Comparison of ENCODE assay signal across 9 mouse cellular contexts in the genomic region with DNA sequence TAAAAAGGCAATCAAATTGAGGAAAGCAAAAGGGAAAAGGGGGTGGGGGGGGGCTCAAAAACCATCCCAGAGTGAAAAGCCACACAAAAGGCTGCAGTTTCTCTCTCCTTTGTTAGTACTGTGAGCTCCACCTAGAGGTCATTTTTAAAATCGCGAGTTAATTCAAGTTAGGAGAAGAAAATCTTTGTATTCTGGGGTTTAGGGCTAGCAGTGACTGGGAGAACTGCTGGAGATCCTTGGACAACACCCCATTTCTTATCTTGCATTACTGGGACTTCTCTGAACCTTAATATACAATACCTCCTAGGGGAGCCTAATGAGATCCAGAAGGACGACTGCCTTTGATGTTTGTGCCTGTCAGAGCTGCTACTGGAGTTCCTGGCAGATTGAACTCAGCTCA.
DNase-seq lines count a peak whose midpoint lies in the region; ATAC-seq and TF ChIP-seq lines count a peak whose summit lies in the region.
"Had no signal": no experiment of that assay in that cellular context is flagged by ENCODE, and none has a peak within 500 bp of the region (broad histone marks: within the 10 kb centered on the region; RNA-seq: fewer than 3 reads in every experiment).

No protein-coding gene starts in this region.

- peak in 1 of 2 experiments; percentile 41 for DNase-seq in layer of hippocampus, adult 2 months (ENCODE audit: low spot score in 2 of 2)
- no peak for DNase-seq in layer of hippocampus, adult 9-11 months
- peak; percentile 20 for DNase-seq in ZHBTc4 (ENCODE audit: low read depth, low spot score)
- peak; percentile 34 for DNase-seq in embryo, embryonic 11.5 days (ENCODE audit: low read depth, low spot score)
- peak; percentile 22 for DNase-seq in limb, embryonic 14.5 days (ENCODE audit: low spot score)
- no peak for DNase-seq in adrenal gland, postnatal 10 days
- DNase-seq in testis, postnatal 14 days (ENCODE audit: low spot score) = no peak
- no peak for DNase-seq in urinary bladder, postnatal 25 days (ENCODE audit: low spot score)

- no peak overlapping the region for H3K4me2 ChIP-seq in limb, embryonic 14.5 days (replicated peaks; ENCODE audit: low read depth, low read length, severe bottlenecking)
- H3K4me2 ChIP-seq: limb, embryonic 13.5 days had no signal

- no peaks in the 10 kb centered on the region for H3K27me3 ChIP-seq in limb, embryonic 14.5 days (ENCODE audit: control insufficient read depth, insufficient read depth, low read length)

- no peak overlapping the region for H3K4me3 ChIP-seq in layer of hippocampus, adult 2 months
- no peak overlapping the region for H3K4me3 ChIP-seq in limb, embryonic 14.5 days (replicated peaks; ENCODE audit: low read length)
- H3K4me3 ChIP-seq: limb, embryonic 13.5 days had no signal

- no peak for ATAC-seq in limb, embryonic 14.5 days (ENCODE audit: low FRiP score, low read depth)

- H3K9me3 ChIP-seq in limb, embryonic 14.5 days (ENCODE audit: control insufficient read depth, low read length) = no peaks in the 10 kb centered on the region
- H3K9me3 ChIP-seq: limb, embryonic 13.5 days had no signal

- no peaks in the 10 kb centered on the region for H3K36me3 ChIP-seq in limb, embryonic 14.5 days (ENCODE audit: control insufficient read depth, insufficient read depth, low read length)
- H3K36me3 ChIP-seq: limb, embryonic 13.5 days had no signal

- no peaks in the 10 kb centered on the region for H3K4me1 ChIP-seq in limb, embryonic 14.5 days (ENCODE audit: control insufficient read depth, insufficient read depth, low read length)
- H3K4me1 ChIP-seq: limb, embryonic 13.5 days had no signal

- WGBS in limb, embryonic 14.5 days = 6% methylated on average over 3 of the region's 3 CpGs

- no peak overlapping the region for H3K27ac ChIP-seq in layer of hippocampus, adult 2 months
- no peak overlapping the region for H3K27ac ChIP-seq in limb, embryonic 14.5 days (replicated peaks; ENCODE audit: low read depth, low read length)
- H3K27ac ChIP-seq: limb, embryonic 13.5 days had no signal

- peak; percentile 74 for TF ChIP-seq CTCF in layer of hippocampus, adult 2 months (conservative IDR thresholded peaks at IDR 0.05)

- TF ChIP-seq POLR2A in limb, embryonic 14.5 days (IDR thresholded peaks at IDR 0.05; ENCODE audit: borderline replicate concordance, extremely low read depth, insufficient read depth, insufficient read length) = no peak

- H3K9ac ChIP-seq in limb, embryonic 14.5 days (ENCODE audit: low read depth, low read length, severe bottlenecking) = no peak overlapping the region
- H3K9ac ChIP-seq: limb, embryonic 13.5 days had no signal

Comparison
In these comparisons a context has a peak if more than half of its experiments do, and no peak if none do; other contexts are left out.
1. DNase-seq: peak in ZHBTc4 (single experiment), embryo, embryonic 11.5 days (single experiment) and limb, embryonic 14.5 days (single experiment); none in layer of hippocampus, adult 9-11 months (single experiment), adrenal gland, postnatal 10 days (single experiment), testis, postnatal 14 days (single experiment) and urinary bladder, postnatal 25 days (single experiment).